Mouse (Mus musculus) embryonic facial prominence, embryonic 11.5 days (tissue): ENCODE measurements around the gene Apoa5. TPM values are rescaled to one million over a fixed set of nuclear protein-coding genes. Genes with fewer than 3 reads are reported as not detected.

Source experiments
- ATAC-seq: fragments of 200-750 bp; cut with Nextera tagmentation; replicated peaks from 2 replicates; pipeline ENCODE4 v1.8.0; 2017; ENCODE audit warnings: low read depth; ENCODE audit not compliant: insufficient number of reproducible peaks, low FRiP score, low TSS enrichment
- DNase-seq: peaks from one replicate; pipeline ENCODE4 v3.0.0-alpha.2; 2015; ENCODE audit warnings: low spot score
- H3K27ac ChIP-seq: fragments of 300-500 bp; sonication (generic); replicated peaks from 2 replicates; pipeline ENCODE4 v1.5.1; 2014; ENCODE audit warnings: mild to moderate bottlenecking, low read depth, low read length, control low read depth
- H3K27me3 ChIP-seq: fragments of 300-500 bp; sonication (generic); 2 replicates; pipeline ENCODE4 v1.6.1; 2014; ENCODE audit warnings: mild to moderate bottlenecking, low read length, moderate library complexity, mixed read lengths; ENCODE audit not compliant: control insufficient read depth, insufficient read depth
- H3K36me3 ChIP-seq: fragments of 300-500 bp; sonication (generic); replicated peaks from 2 replicates; pipeline ENCODE4 v1.6.1; 2014; ENCODE audit warnings: low read depth, mild to moderate bottlenecking, low read length, moderate library complexity, mixed read lengths; ENCODE audit not compliant: control insufficient read depth, insufficient read depth
- H3K4me1 ChIP-seq: fragments of 300-500 bp; sonication (generic); 2 replicates; pipeline ENCODE4 v1.6.1; 2014; ENCODE audit warnings: low read length, mixed read lengths; ENCODE audit not compliant: control insufficient read depth, insufficient read depth
- H3K4me2 ChIP-seq: fragments of 300-500 bp; sonication (generic); 2 replicates; pipeline ENCODE4 v1.6.1; 2014; ENCODE audit warnings: low read depth, mild to moderate bottlenecking, control low read depth, low read length, moderate library complexity
- H3K4me3 ChIP-seq: fragments of 300-500 bp; sonication (generic); 2 replicates; pipeline ENCODE4 v1.5.1; 2014; ENCODE audit warnings: low read depth, low read length, control low read depth
- H3K9ac ChIP-seq: fragments of 300-500 bp; sonication (generic); replicated peaks from 2 replicates; pipeline ENCODE4 v1.6.1; 2014; ENCODE audit warnings: mild to moderate bottlenecking, control low read depth, low read length
- H3K9me3 ChIP-seq: fragments of 300-500 bp; sonication (generic); replicated peaks from 2 replicates; pipeline ENCODE4 v1.6.1; 2016; ENCODE audit warnings: mild to moderate bottlenecking, low read length, inconsistent platforms, mixed read lengths; ENCODE audit not compliant: control insufficient read depth
- WGBS: fragments of 180-500 bp; shearing (Covaris S2); extraction: QIAGEN DNeasy Blood & Tissue Kit; methylation state at CpG from one replicate; pipeline ENCODE4 v1.1.7; 2014; 5-methylcytosine and 5-hydroxymethylcytosine counted together
- polyA plus RNA-seq: library from polyadenylated mRNA; unstranded; fragments of >200 nt; fragmentation: Nextera tagmentation; extraction: Ambion mirVana; gene quantifications from 2 replicates; pipeline ENCODE4 v1.2.1, GENCODE M21; 2014

Gene Apoa5
- polyA plus RNA-seq, 1 experiment from 2014 or later = not detected

GRCm38 (mm10) chr9:46320461-46320860, 52.0 kb downstream of the Apoa5 start:
- DNase-seq (no peak), ATAC-seq (no peak)
- Histone ChIP-seq H3K9ac (no peak overlapping the region), H3K4me2 (no peak overlapping the region), H3K9me3 (no peaks in the 10 kb centered on the region), H3K27ac (no peak overlapping the region), H3K36me3 (no peaks in the 10 kb centered on the region), H3K4me3 (no peak overlapping the region), H3K27me3 (no peaks in the 10 kb centered on the region), H3K4me1 (no peaks in the 10 kb centered on the region)
- 78% methylated on average over 2 of the region's 2 CpGs for WGBS

Other genes starting within 250 kb of the Apoa5 start
- gene Apoa1, start 40.1 kb upstream of the Apoa5 start, polyA plus RNA-seq = 1.2 and 1.9 TPM in 2 replicates
- not detected in 2 replicates for gene Apoc3, start 33.0 kb upstream of the Apoa5 start, polyA plus RNA-seq
- gene Apoa4, start 27.9 kb upstream of the Apoa5 start, polyA plus RNA-seq = not detected in 2 replicates
- 65.9 and 67.1 TPM in 2 replicates for gene Zpr1, start 4.4 kb downstream of the Apoa5 start, polyA plus RNA-seq
- gene Bud13, start 14.4 kb downstream of the Apoa5 start, polyA plus RNA-seq = 34.0 and 34.4 TPM in 2 replicates
- not detected in 2 replicates for gene 4931429L15Rik, start 51.4 kb downstream of the Apoa5 start, polyA plus RNA-seq